Mouse (Mus musculus): ENCODE measurements around the gene Cbr1.
A peak's percentile ranks its signal among the peaks of the same experiment; 100 is the strongest.

Gene Cbr1

GRCm38 (mm10) chr16:93605553-93605952, at the start of gene Cbr1:
Gene Cbr1, plus strand, starts transcription at chr16:93605853.
- no peak for DNase-seq

GRCm38 (mm10) chr16:93557646-93558045, 48.0 kb upstream of the Cbr1 start:
- DNase-seq = no peak

- DNase-seq = no peak
Measured at GRCm38 (mm10) chr16:93558499-93558898, 47.2 kb upstream of the Cbr1 start.

GRCm38 (mm10) chr16:93572383-93572782, 33.3 kb upstream of the Cbr1 start:
- no peak for DNase-seq

GRCm38 (mm10) chr16:93573434-93573833, 32.2 kb upstream of the Cbr1 start:
- no peak for DNase-seq

- no peak for DNase-seq
Measured at GRCm38 (mm10) chr16:93574521-93575191, 31.0 kb upstream of the Cbr1 start.

- DNase-seq = no peak
Measured at GRCm38 (mm10) chr16:93575574-93575973, 30.1 kb upstream of the Cbr1 start.

GRCm38 (mm10) chr16:93576412-93577082, 29.1 kb upstream of the Cbr1 start:
- DNase-seq = peak; percentile 80 to 90

GRCm38 (mm10) chr16:93578346-93579005, 27.2 kb upstream of the Cbr1 start:
- no peak for DNase-seq

- no peak for DNase-seq
Measured at GRCm38 (mm10) chr16:93581125-93581524, 24.5 kb upstream of the Cbr1 start.

GRCm38 (mm10) chr16:93584976-93585702, 20.5 kb upstream of the Cbr1 start:
- DNase-seq = no peak

- DNase-seq = no peak
Measured at GRCm38 (mm10) chr16:93585703-93586205, 19.9 kb upstream of the Cbr1 start.

- no peak for DNase-seq
Measured at GRCm38 (mm10) chr16:93586382-93586781, 19.3 kb upstream of the Cbr1 start.

- DNase-seq = no peak
Measured at GRCm38 (mm10) chr16:93588281-93588680, 17.4 kb upstream of the Cbr1 start.

GRCm38 (mm10) chr16:93590915-93591314, 14.7 kb upstream of the Cbr1 start:
- no peak for DNase-seq

- no peak for DNase-seq
Measured at GRCm38 (mm10) chr16:93591450-93592430, 13.9 kb upstream of the Cbr1 start.

- DNase-seq = no peak
Measured at GRCm38 (mm10) chr16:93592711-93593110, 12.9 kb upstream of the Cbr1 start.

- DNase-seq = no peak
Measured at GRCm38 (mm10) chr16:93593406-93593805, 12.2 kb upstream of the Cbr1 start.

- no peak for DNase-seq
Measured at GRCm38 (mm10) chr16:93594448-93594847, 11.2 kb upstream of the Cbr1 start.

- DNase-seq = no peak
Measured at GRCm38 (mm10) chr16:93595766-93596165, 9.9 kb upstream of the Cbr1 start.

GRCm38 (mm10) chr16:93596807-93597206, 8.8 kb upstream of the Cbr1 start:
- DNase-seq = peak in 1 of 2 experiments; percentile 0

- DNase-seq = peak in 1 of 2 experiments; percentile 1
Measured at GRCm38 (mm10) chr16:93597551-93597950, 8.1 kb upstream of the Cbr1 start.
